Comparison of ENCODE assay signal across 21 mouse cellular contexts in the genomic region with DNA sequence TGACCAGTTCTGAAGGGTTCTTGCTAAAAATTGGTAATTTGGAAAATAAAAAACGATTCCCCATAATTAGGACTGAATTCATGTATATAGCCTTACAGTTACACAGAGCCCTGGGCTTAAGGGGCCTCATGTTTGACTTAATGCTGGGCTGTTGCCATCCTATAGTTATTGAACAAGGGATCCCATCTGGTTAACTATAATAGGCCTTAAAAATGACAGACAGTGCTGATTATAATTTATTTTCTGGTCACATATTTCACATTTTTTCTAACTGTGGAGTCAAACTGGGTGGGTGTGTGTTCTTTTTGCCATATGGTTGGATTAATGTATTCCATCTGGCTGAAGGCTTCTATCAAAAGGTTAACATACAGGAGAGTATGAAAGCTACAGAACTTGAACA.
DNase-seq lines count a peak whose midpoint lies in the region; ATAC-seq and TF ChIP-seq lines count a peak whose summit lies in the region.
"Had no signal": no experiment of that assay in that cellular context is flagged by ENCODE, and none has a peak within 500 bp of the region (broad histone marks: within the 10 kb centered on the region; RNA-seq: fewer than 3 reads in every experiment).

No protein-coding gene starts in this region.

- TF ChIP-seq POLR2A in limb, embryonic 14.5 days (IDR thresholded peaks at IDR 0.05; ENCODE audit: borderline replicate concordance, extremely low read depth, insufficient read depth, insufficient read length), result no peak
- TF ChIP-seq POLR2A in brain, embryonic 14.5 days (IDR thresholded peaks at IDR 0.05; ENCODE audit: borderline replicate concordance, extremely low read depth, insufficient read depth, insufficient read length, poor library complexity, severe bottlenecking), result no peak

- no peak overlapping the region for H3K27ac ChIP-seq in forebrain, embryonic 14.5 days (ENCODE audit: low read depth, low read length)
- no peak overlapping the region for H3K27ac ChIP-seq in forebrain, embryonic 15.5 days (replicated peaks)
- no peak overlapping the region for H3K27ac ChIP-seq in limb, embryonic 14.5 days (replicated peaks; ENCODE audit: low read depth, low read length)
- H3K27ac ChIP-seq in limb, embryonic 10.5 days, result no peak overlapping the region
- no peak overlapping the region for H3K27ac ChIP-seq in hindbrain, embryonic 14.5 days
- H3K27ac ChIP-seq: embryonic facial prominence, embryonic 15.5 days; forebrain, embryonic 12.5 days; heart, adult 2 months; heart, embryonic 15.5 days; hindbrain, embryonic 13.5 days; intestine, embryonic 15.5 days had no signal

- no peaks in the 10 kb centered on the region for H3K36me3 ChIP-seq in forebrain, embryonic 14.5 days (ENCODE audit: control insufficient read depth, insufficient read depth, low read length)
- no peaks in the 10 kb centered on the region for H3K36me3 ChIP-seq in forebrain, embryonic 15.5 days
- H3K36me3 ChIP-seq in limb, embryonic 14.5 days (ENCODE audit: control insufficient read depth, insufficient read depth, low read length), result no peaks in the 10 kb centered on the region
- H3K36me3 ChIP-seq in limb, embryonic 10.5 days, result no peaks in the 10 kb centered on the region
- no peaks in the 10 kb centered on the region for H3K36me3 ChIP-seq in hindbrain, embryonic 14.5 days (replicated peaks; ENCODE audit: control insufficient read depth, insufficient read depth)
- H3K36me3 ChIP-seq: embryonic facial prominence, embryonic 15.5 days; forebrain, embryonic 12.5 days; heart, embryonic 15.5 days; hindbrain, embryonic 13.5 days; intestine, embryonic 15.5 days had no signal

- WGBS in forebrain, embryonic 14.5 days, result 55% methylated on average over 1 of the region's 1 CpGs
- 59% methylated on average over 1 of the region's 1 CpGs for WGBS in forebrain, embryonic 15.5 days
- WGBS in limb, embryonic 14.5 days, result 40% methylated on average over 1 of the region's 1 CpGs
- 69% methylated on average over 1 of the region's 1 CpGs for WGBS in limb, embryonic 10.5 days
- WGBS in hindbrain, embryonic 14.5 days, result 46% methylated on average over 1 of the region's 1 CpGs

- ATAC-seq in forebrain, embryonic 14.5 days, result 0 out of 2 replicates have a peak, but pooled peaks have one; percentile 23
- no peak for ATAC-seq in forebrain, embryonic 15.5 days (replicated peaks)
- ATAC-seq in limb, embryonic 14.5 days (ENCODE audit: low FRiP score, low read depth), result no peak
- ATAC-seq in hindbrain, embryonic 14.5 days (ENCODE audit: low FRiP score), result no peak
- ATAC-seq: intestine, embryonic 15.5 days had no signal

- peak; percentile 10 for DNase-seq in forebrain, embryonic 14.5 days (ENCODE audit: low spot score)
- DNase-seq in limb, embryonic 14.5 days (ENCODE audit: low spot score), result peak; percentile 34
- no peak for DNase-seq in limb, embryonic 10.5 days (ENCODE audit: low spot score)
- DNase-seq in brain, embryonic 14.5 days (ENCODE audit: low read depth), result peak; percentile 25
- DNase-seq in hindbrain, embryonic 14.5 days (ENCODE audit: low spot score), result no peak
- no peak for DNase-seq in c-Kit-positive CD71-positive TER-119-positive erythroid progenitor cells, embryonic 14.5 days (ENCODE audit: low spot score)
- DNase-seq: adrenal gland, adult 8-10 months; adrenal gland, postnatal 36 days; cerebellum, adult 11-12 months; cerebellum, adult 9-10 months; cerebellum, postnatal 25 days; gastrocnemius, postnatal 10 days; heart, adult 2 months; heart, postnatal 14 days had no signal

- no peak overlapping the region for H3K4me2 ChIP-seq in forebrain, embryonic 14.5 days (ENCODE audit: low read length)
- no peak overlapping the region for H3K4me2 ChIP-seq in forebrain, embryonic 15.5 days (replicated peaks)
- H3K4me2 ChIP-seq in limb, embryonic 14.5 days (replicated peaks; ENCODE audit: low read depth, low read length, severe bottlenecking), result no peak overlapping the region
- no peak overlapping the region for H3K4me2 ChIP-seq in hindbrain, embryonic 14.5 days (replicated peaks)
- H3K4me2 ChIP-seq: embryonic facial prominence, embryonic 15.5 days; forebrain, embryonic 12.5 days; heart, embryonic 11.5 days; heart, embryonic 15.5 days; hindbrain, embryonic 13.5 days; intestine, embryonic 15.5 days had no signal

- H3K9ac ChIP-seq in forebrain, embryonic 14.5 days (ENCODE audit: low read length), result no peak overlapping the region
- H3K9ac ChIP-seq in forebrain, embryonic 15.5 days (replicated peaks), result no peak overlapping the region
- H3K9ac ChIP-seq in limb, embryonic 14.5 days (ENCODE audit: low read depth, low read length, severe bottlenecking), result no peak overlapping the region
- no peak overlapping the region for H3K9ac ChIP-seq in hindbrain, embryonic 14.5 days
- H3K9ac ChIP-seq: embryonic facial prominence, embryonic 15.5 days; forebrain, embryonic 12.5 days; heart, embryonic 15.5 days; hindbrain, embryonic 13.5 days; intestine, embryonic 15.5 days had no signal

- H3K27me3 ChIP-seq in forebrain, embryonic 14.5 days (replicated peaks; ENCODE audit: control insufficient read depth, insufficient read depth, low read length), result no peaks in the 10 kb centered on the region
- no peaks in the 10 kb centered on the region for H3K27me3 ChIP-seq in forebrain, embryonic 15.5 days
- H3K27me3 ChIP-seq in limb, embryonic 14.5 days (ENCODE audit: control insufficient read depth, insufficient read depth, low read length), result no peaks in the 10 kb centered on the region
- no peaks in the 10 kb centered on the region for H3K27me3 ChIP-seq in limb, embryonic 10.5 days (ENCODE audit: low read depth, poor library complexity, severe bottlenecking)
- no peaks in the 10 kb centered on the region for H3K27me3 ChIP-seq in hindbrain, embryonic 14.5 days (ENCODE audit: control insufficient read depth, insufficient read depth, low read length)
- H3K27me3 ChIP-seq: embryonic facial prominence, embryonic 15.5 days; forebrain, embryonic 12.5 days; heart, embryonic 15.5 days; hindbrain, embryonic 13.5 days; intestine, embryonic 15.5 days had no signal

- H3K4me1 ChIP-seq in forebrain, embryonic 14.5 days (ENCODE audit: control insufficient read depth, insufficient read depth, low read length), result no peaks in the 10 kb centered on the region
- no peaks in the 10 kb centered on the region for H3K4me1 ChIP-seq in forebrain, embryonic 15.5 days
- 0 out of 2 replicates have a peak, but pooled peaks cover 2% of the 10 kb centered on the region for H3K4me1 ChIP-seq in limb, embryonic 14.5 days (ENCODE audit: control insufficient read depth, insufficient read depth, low read length)
- H3K4me1 ChIP-seq in limb, embryonic 10.5 days, result no peaks in the 10 kb centered on the region
- H3K4me1 ChIP-seq in hindbrain, embryonic 14.5 days (replicated peaks; ENCODE audit: control insufficient read depth, insufficient read depth, low read length), result no peaks in the 10 kb centered on the region
- H3K4me1 ChIP-seq: forebrain, embryonic 12.5 days; heart, embryonic 15.5 days; hindbrain, embryonic 13.5 days; intestine, embryonic 15.5 days had no signal

- no peak overlapping the region for H3K4me3 ChIP-seq in forebrain, embryonic 14.5 days (ENCODE audit: low read depth, low read length)
- H3K4me3 ChIP-seq in forebrain, embryonic 15.5 days, result no peak overlapping the region
- no peak overlapping the region for H3K4me3 ChIP-seq in limb, embryonic 14.5 days (replicated peaks; ENCODE audit: low read length)
- no peak overlapping the region for H3K4me3 ChIP-seq in limb, embryonic 10.5 days
- no peak overlapping the region for H3K4me3 ChIP-seq in hindbrain, embryonic 14.5 days (replicated peaks; ENCODE audit: low read length)
- H3K4me3 ChIP-seq: embryonic facial prominence, embryonic 15.5 days; forebrain, embryonic 12.5 days; heart, adult 2 months; heart, embryonic 15.5 days; hindbrain, embryonic 13.5 days; intestine, embryonic 15.5 days had no signal

- H3K9me3 ChIP-seq in forebrain, embryonic 14.5 days (replicated peaks; ENCODE audit: control insufficient read depth, low read length), result no peaks in the 10 kb centered on the region
- no peaks in the 10 kb centered on the region for H3K9me3 ChIP-seq in forebrain, embryonic 15.5 days
- no peaks in the 10 kb centered on the region for H3K9me3 ChIP-seq in limb, embryonic 14.5 days (ENCODE audit: control insufficient read depth, low read length)
- no peaks in the 10 kb centered on the region for H3K9me3 ChIP-seq in limb, embryonic 10.5 days (replicated peaks)
- H3K9me3 ChIP-seq in hindbrain, embryonic 14.5 days (ENCODE audit: control insufficient read depth, low read length), result no peaks in the 10 kb centered on the region
- H3K9me3 ChIP-seq: embryonic facial prominence, embryonic 15.5 days; forebrain, embryonic 12.5 days; heart, embryonic 15.5 days; hindbrain, embryonic 13.5 days; intestine, embryonic 15.5 days had no signal

- TF ChIP-seq CTCF in brain, embryonic 14.5 days (IDR thresholded peaks at IDR 0.05; ENCODE audit: borderline replicate concordance, extremely low read depth, insufficient read depth, insufficient read length), result no peak

Comparison
In these comparisons a context has a peak if more than half of its experiments do, and no peak if none do; other contexts are left out.
1. DNase-seq: peak in forebrain, embryonic 14.5 days (single experiment), limb, embryonic 14.5 days (single experiment) and brain, embryonic 14.5 days (single experiment); none in limb, embryonic 10.5 days (single experiment), hindbrain, embryonic 14.5 days (single experiment) and c-Kit-positive CD71-positive TER-119-positive erythroid progenitor cells, embryonic 14.5 days (single experiment).